Mouse (Mus musculus) cerebellum, adult (tissue): ENCODE data around the gene Efcab12.
A peak's percentile ranks its signal among the peaks of the same experiment; 100 is the strongest.

Experiments used
- ATAC-seq: cut with Nextera tagmentation; 2 replicates; pipeline ENCODE4 v1.9.2; 2017; ENCODE audit warnings: mild to moderate bottlenecking, moderate library complexity, mixed read lengths; ENCODE audit not compliant: insufficient number of reproducible peaks, low FRiP score, low TSS enrichment

Efcab12 gene

GRCm38 (mm10) chr6:115846640-115847411 lies 8.6 kb upstream of the Efcab12 start:
- ATAC-seq = 0 out of 2 replicates have a peak, but pooled peaks have one; percentile 31

GRCm38 (mm10) chr6:115845006-115845405 lies 6.8 kb upstream of the Efcab12 start:
- no peak for ATAC-seq

GRCm38 (mm10) chr6:115838745-115839144 lies 533 bp upstream of the Efcab12 start:
- ATAC-seq = no peak

- no peak for ATAC-seq
Observed at GRCm38 (mm10) chr6:115833861-115834260, 4.4 kb downstream of the Efcab12 start.

- no peak for ATAC-seq
Observed at GRCm38 (mm10) chr6:115832152-115832850, 5.9 kb downstream of the Efcab12 start.

GRCm38 (mm10) chr6:115830779-115831601 lies 7.2 kb downstream of the Efcab12 start:
- ATAC-seq = no peak

GRCm38 (mm10) chr6:115823850-115824464 lies 14.3 kb downstream of the Efcab12 start:
- ATAC-seq = peak; percentile 76; the same call in 1 of the 2 replicates

GRCm38 (mm10) chr6:115821216-115821993 lies 16.8 kb downstream of the Efcab12 start:
- ATAC-seq = no peak

GRCm38 (mm10) chr6:115818129-115818528 lies 20.1 kb downstream of the Efcab12 start:
- no peak for ATAC-seq

GRCm38 (mm10) chr6:115815041-115815440 lies 23.2 kb downstream of the Efcab12 start:
- no peak for ATAC-seq

- ATAC-seq = no peak
Observed at GRCm38 (mm10) chr6:115814104-115814503, 24.1 kb downstream of the Efcab12 start.

GRCm38 (mm10) chr6:115811606-115812005 lies 26.6 kb downstream of the Efcab12 start:
- no peak for ATAC-seq

GRCm38 (mm10) chr6:115808488-115809231 lies 29.6 kb downstream of the Efcab12 start, which contains the start of gene Rpl32:
TSS of gene Rpl32 (minus strand) at chr6:115808747.
- ATAC-seq = peak; percentile 87

GRCm38 (mm10) chr6:115808196-115808487 lies 30.1 kb downstream of the Efcab12 start:
- ATAC-seq = no peak

GRCm38 (mm10) chr6:115807464-115808195 lies 30.6 kb downstream of the Efcab12 start:
- no peak for ATAC-seq

- ATAC-seq = no peak
Observed at GRCm38 (mm10) chr6:115804432-115805192, 33.6 kb downstream of the Efcab12 start.

GRCm38 (mm10) chr6:115803541-115804382 lies 34.5 kb downstream of the Efcab12 start:
- peak; percentile 56; the same call in 1 of the 2 replicates for ATAC-seq
